Mouse (Mus musculus): ENCODE data around the gene Slc24a3. TPM values are rescaled to one million over a fixed set of nuclear protein-coding genes. Genes with fewer than 3 reads are reported as not detected.

The Slc24a3 gene
- total RNA-seq, 2 experiments from 2014 or later, result 1.4 to 1.9 TPM

DNA sequence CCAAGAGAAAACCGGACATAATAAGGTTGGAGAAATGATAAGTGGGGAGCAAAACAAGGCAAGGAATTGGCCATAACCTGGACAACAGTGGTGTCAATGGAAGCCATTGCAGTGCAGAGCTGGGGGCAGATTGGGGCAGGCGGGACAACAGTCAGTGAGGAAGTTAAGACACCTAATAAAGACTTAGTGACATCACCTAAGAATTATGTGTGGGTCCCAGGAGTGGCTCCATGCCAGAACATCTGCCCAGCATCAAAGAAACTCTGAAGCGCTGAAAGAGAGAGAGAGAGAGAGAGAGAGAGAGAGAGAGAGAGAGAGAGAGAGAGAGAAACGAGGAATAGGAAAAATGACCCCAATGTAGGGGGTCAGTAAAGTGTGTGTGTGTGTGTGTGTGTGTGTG is 500.6 kb downstream of the Slc24a3 start:
- no peak for DNase-seq
- intact Hi-C loops (cut with DNase I), result no loop called here

DNA sequence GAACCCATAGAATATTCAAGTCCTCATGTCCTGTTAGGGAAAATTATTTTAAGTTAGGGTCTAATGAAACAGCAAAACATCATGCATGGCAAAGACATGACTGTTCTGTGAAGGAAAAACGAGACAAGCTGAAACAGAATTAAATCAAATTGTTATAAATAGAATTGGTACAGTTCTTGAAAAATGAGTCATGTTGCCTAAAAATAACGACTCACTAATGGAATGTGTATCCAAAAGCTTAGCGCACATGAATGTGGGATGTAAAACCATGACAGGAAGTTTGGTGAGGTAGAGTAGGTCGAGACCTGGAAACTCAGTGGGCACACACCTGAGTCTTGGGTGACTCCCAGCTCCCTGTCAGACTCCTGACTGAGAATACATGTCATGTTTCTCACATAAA is 502.6 kb downstream of the Slc24a3 start:
- no peak for DNase-seq
- intact Hi-C loops (cut with DNase I), result no loop called here

DNA sequence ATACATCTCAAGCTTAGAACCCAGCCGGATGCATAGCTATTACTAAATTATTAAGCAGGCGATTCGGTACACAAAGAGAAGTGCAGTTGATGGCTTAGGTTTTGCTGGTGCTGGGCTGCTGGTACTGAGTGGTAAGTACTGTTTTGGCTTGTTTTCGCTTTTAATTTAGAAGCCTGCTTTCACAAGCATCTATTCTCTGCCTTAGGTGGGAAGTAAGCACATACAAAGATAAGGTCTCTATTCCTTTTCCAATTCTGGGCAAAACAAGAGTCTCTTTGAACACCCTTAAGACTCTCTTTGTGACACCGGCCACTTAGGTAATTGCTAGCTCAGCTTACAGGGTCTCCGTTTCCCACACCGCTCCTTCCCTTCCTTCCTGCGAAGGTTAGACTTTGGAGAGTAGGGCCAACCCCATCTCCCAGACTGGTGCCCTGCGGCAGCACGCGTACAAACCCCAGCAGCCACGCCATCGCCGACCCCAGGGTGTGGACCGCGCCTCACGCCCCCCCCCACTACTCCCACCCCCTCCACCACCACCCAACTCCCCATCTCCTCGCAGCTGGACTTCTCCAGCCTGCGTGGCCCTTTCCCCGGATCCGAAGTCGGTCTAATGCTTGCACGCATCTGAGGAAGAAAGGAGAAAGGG is 507.1 kb downstream of the Slc24a3 start:
- intact Hi-C loops (cut with DNase I), result no loop called here
- DNase-seq, result no peak

DNA sequence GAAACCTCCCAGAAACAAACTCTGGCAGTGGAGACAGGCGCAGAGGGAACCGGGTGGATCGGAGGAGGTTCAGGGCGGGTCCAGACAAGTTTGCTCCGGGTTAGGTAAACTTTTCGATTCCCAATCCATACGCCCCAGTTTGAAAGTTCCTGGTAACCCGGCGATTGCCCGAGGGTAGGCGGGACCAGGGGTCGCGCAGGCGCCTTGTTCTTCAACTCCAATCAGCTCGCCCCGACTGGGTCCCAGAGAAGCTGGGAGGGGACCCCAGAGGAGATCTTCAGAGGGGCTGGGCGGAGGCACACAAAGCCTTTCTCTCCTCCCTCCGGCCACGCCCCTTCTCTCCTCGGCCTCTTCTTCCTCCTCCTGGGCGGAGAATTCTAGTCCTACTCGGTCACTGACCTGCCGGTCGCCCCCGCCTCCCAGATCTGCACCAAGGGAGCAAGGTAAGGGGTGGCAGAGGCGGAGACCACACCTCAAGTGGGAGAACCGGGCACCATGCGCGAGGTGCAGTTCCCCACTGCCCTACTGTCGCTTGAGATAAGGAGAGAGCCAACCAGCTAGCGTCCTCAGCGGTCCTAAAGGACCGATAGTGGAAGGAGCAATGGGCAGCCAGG is 507.7 kb downstream of the Slc24a3 start, which contains the start of gene Rin2:
Gene Rin2, plus strand, starts transcription at position 74 of the 614 bp plus-strand sequence.
- peak; percentile 47 for DNase-seq
- intact Hi-C loops (cut with DNase I), result no loop called here

DNA sequence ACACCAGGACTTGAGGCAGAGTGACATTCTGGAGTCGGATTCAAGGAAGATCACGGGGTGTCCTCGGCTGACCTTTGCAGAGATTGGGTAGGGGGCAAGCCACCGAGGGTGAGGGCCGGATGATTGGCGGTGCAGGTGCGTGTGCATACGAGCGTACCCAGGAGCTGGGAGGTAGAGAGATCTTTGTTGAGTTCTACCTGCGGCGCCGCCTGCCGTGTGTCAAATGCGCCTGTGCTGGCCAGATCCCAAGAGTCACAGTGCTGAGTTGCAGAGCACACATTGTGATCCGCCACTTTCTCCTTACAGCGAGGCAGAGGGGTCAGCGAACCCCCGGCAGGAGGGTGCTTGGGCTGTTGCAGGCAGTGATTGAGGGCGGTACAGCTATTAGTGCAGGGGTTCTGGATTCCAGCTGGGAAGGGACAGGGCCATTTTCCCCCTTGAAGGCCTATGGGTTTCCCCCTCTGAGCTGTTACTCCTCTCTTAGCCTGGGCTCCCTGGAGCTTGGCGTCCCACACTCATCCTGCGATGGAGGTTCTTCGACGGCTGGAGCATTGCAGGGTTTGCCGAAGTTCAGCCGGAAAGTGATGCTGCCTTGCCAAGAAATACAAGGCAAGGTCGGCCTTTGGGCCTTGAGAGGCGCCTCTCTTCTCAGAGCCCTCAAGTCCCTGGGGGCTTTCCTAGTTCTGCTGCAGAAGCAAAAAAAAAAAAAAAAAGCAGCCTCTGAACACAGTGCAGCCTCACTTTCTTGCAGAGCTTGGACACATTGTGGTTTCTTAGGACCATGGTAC is 508.4 kb downstream of the Slc24a3 start:
- intact Hi-C loops (cut with DNase I), result no loop called here
- peak in 1 of 2 experiments; percentile 27 for DNase-seq

DNA sequence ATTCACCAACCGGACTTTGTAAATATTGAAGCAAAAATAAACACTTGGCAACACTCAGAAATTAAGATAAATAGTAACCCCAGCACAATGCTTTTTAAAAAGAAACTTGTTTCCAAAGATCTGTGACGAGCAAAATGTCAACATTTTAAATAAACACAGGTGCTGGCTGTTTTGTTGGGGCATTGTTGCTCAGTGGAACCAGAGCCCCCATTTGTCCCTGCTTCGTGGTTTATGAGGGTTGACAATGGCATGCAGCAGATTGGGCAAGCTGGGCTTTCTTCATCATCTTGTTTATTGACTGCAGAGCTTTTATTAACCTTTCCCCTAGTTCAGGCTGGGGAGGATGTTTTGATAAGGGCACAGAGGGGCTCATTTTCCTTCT is 509.0 kb downstream of the Slc24a3 start:
- intact Hi-C loops (cut with DNase I), result no loop called here
- DNase-seq, result no peak

DNA sequence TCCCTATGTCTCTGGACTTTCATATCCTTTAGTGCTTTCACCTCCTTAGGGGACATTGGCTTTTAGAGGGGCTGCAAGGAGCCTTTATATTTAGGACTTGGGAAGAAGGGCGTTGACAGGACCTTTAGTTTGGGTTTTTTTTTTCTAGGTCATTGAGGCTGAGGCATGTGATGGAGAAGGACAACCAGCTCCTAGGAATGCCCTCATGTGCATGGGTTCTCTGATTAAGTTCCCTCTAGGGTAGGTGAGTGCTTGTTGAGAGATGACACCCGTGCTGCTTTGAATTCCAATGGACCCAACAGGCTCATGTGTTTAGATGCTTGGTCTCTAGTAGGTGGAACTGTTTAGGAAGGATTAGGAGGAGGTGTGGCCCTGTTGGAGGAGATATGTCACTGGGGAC is 509.4 kb downstream of the Slc24a3 start:
- no peak for DNase-seq
- intact Hi-C loops (cut with DNase I), result no loop called here

DNA sequence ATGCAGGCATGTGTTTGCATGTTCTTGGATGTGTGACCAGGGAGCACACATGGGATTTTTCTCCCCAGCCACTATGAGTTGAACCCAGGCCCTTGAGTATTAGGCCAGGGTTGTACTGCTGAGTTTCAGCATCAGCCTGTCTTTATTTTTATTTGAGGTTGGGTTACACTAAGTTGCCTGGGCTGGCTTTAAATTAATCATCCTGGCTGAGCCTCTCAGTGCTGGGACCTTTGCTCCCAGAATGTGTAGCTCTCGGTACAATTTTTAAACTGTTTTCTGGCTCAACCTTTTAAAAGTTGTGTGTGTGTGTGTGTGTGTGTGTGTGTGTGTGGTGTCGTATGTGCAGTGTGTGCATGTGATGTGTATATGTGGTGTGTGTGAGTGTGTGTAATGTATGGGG is 512.6 kb downstream of the Slc24a3 start:
- DNase-seq, result no peak
- intact Hi-C loops (cut with DNase I), result no loop called here

DNA sequence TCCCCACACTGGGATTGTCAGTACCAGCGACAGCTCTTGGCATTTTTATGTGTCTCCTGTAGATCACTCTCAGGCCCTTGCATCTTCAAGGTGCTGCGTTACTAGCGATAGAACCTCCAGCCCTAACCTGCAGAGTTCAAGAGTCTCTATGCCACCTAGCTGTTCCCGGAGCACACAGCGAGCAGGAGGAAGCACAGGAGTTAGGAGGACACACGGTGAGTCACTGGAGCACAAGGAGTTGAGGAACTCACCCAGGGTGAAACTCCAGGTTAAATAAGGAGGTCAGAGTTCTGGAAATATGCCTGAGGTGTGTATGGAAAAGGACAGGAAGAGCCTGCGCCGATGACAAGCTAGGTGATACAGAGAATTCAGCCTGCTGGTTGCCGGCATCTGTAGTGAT is 513.2 kb downstream of the Slc24a3 start:
- intact Hi-C loops (cut with DNase I), result no loop called here
- no peak for DNase-seq

DNA sequence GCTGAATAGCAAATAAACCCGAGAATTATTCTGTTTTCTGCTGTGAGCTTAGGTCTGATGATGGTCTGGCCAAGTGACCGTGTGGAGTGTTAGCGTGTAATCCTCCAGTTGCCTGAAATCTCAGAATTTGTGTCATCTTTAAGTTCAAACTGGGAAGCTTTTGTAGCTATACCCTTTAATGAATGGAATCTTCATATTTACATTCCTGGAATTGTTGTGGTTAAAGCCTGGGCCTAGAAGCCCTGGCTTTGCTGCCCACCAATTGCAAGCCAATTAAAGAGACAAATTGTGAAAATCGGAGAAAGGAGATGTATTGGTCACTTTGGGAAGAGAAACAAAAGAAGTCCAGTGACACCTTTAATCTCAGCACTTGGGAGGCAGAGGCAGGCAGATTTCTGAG is 514.1 kb downstream of the Slc24a3 start:
- DNase-seq, result no peak
- intact Hi-C loops (cut with DNase I), result no loop called here

DNA sequence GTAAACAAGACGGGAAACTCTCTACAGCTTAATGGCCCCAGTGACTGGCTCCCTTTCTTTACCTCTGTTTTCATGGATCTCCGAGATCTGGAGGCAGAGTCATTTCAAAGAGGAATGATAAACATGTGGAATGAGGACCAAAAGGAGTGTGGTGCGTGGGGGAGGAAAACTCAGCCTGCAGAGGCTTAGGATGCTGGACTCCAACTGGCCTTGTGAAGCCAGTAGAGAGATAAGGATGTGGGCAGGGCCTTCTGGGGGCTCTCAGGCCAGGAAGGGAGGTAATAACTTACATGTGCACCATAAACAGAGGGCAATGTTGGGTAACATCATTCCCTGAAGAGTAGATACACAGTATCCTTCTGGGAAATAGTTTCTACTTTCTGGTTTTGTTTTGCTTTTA is 515.4 kb downstream of the Slc24a3 start:
- intact Hi-C loops (cut with DNase I), result no loop called here
- no peak for DNase-seq

DNA sequence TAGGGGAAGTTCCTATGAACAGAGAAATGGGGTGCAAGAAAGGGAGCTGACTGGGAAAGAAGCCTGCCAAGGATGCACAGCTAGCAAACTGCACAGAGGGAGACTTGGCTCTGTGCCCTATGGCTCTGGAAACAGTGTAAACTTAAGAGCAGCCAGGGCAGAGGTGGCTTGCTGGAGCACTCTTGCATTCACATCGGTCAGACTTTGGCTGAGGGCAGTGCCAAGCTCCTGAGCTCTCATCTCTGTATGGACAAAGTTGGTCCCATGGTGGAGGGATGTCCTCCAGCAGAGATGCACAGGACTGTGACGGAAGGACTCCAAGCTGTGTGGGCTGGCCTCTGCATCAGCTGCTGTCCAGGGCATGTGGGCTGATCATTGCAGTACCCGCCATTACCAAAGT is 516.0 kb downstream of the Slc24a3 start:
- no peak for DNase-seq
- intact Hi-C loops (cut with DNase I), result no loop called here

DNA sequence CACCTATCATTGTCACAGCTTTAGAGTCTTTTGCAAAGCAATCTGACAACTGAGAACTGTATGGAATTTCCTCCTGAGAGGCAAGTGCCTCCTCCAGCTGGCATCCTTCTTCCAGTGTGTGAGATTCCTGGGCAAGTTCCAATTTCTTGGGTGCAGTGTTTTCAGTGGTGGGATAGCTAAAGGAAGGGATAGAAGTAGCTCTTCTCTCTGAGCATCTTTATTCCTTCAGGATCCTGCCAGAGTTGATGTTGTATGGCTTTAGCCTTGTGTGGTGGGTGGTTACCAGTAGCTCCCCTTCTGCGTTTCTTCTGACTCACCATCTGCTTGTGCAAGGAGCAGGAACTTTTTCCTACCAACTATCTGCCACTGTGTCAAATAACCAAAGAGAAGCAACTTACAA is 516.6 kb downstream of the Slc24a3 start:
- intact Hi-C loops (cut with DNase I), result no loop called here
- no peak for DNase-seq

DNA sequence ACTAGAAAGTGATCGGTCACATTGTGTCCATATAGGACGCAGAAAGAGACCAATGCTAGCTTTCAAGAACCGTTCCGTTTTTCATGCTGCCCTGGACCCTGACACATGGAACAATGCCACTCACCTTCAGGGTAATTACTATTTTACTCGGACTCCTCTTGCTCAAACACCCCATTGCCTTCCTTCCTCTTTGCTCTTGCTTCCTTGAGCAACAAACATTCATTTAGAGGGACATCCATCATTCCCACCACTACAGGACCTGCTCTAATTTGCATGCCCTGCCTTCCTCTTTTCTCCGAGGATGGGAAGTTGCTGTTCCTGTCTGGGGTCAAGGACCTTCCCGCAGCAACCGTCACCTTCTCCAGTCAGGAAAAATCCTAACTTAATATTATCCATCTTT is 517.3 kb downstream of the Slc24a3 start:
- DNase-seq, result no peak
- intact Hi-C loops (cut with DNase I), result no loop called here

DNA sequence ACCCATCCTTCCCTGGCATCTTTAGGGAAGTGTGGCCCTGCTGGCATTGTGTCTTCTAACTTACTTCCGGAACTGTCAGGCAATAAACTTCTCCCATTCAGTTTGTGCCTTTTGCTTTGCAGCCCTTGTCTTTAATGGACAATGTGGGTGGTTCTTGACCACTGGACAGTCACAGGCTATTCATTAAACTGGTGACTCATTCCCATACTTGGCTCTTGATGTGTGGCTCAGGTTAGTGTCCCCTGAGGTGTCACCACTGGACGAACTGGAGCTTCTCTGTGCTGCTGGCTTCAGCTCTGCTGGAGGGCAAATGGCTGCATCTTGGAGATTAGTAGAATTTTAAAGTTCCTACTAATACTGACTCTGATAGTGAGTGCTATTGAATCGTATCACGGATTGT is 518.5 kb downstream of the Slc24a3 start:
- intact Hi-C loops (cut with DNase I), result no loop called here
- no peak for DNase-seq

DNA sequence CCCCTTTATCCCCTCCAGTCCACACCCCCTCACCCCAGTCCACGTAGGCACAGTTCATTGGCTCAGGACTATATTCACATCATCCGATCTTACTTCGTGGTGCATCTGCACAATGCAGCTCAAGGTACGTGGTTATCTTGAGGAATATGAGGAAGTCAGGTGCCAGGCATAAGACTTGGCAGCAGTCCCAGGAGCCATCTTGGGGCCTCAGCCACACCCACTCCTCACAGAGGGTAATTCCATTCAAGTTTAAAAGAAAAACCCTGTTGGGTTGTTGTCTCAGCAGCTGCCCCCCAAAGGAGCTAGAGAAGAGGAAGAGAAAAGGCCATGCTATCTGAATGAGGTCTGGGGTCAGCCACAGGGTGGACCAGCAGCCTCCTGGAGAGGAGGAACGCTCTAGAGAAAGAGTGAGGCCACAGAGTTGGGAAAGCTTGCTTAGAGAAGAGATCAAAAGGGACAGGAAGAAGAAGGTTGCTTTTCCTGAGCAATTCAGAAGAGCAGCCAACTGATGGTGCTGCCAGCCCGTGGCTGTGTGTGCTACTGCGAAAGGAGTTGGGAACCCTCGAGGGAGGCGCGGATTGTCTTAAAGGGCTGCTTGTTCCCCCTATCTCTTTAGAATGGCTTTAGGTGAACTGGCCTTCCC is 523.9 kb downstream of the Slc24a3 start:
- DNase-seq, result no peak
- intact Hi-C loops (cut with DNase I), result no loop called here

Data from gastrocnemius, postnatal 36 days (tissue).